Mouse (Mus musculus) brain, embryonic 18.5 days (tissue): Measurements from ENCODE around the gene Mt1.
"Not testable (repeated sequence)": the region's sequence is repeated elsewhere in the genome, so short reads cannot be mapped to it uniquely, and the experiment has no call there.

Experiments
- DNase-seq: peaks from one replicate; pipeline ENCODE4 v3.0.0-alpha.2; 2012; ENCODE audit warnings: low read depth, low spot score

Gene Mt1

DNA sequence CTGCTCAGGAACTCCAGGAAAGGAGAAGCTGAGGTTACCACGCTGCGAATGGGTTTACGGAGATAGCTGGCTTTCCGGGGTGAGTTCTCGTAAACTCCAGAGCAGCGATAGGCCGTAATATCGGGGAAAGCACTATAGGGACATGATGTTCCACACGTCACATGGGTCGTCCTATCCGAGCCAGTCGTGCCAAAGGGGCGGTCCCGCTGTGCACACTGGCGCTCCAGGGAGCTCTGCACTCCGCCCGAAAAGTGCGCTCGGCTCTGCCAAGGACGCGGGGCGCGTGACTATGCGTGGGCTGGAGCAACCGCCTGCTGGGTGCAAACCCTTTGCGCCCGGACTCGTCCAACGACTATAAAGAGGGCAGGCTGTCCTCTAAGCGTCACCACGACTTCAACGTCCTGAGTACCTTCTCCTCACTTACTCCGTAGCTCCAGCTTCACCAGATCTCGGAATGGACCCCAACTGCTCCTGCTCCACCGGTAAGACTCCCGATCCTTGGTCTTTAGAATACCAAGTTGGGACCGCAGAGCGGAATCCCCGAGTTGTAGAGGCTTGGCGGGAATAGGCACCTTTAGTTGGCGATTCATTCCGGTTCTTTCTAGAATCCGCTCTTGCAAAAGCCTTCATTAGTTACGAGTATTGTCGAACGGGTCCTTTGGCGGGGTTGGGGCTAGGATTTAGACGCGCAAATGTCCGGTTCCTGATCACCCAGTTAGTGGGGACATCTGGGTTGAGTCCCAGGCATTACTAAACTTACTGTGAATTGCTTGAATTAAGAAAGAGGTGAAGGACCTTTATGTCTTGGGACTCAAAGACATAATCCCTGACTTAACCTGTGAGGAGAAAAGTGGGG lies at the start of gene Mt1:
Gene Mt1 (plus strand): TSS at position 226 of the 856 bp plus-strand sequence.
- no peak for DNase-seq

DNA sequence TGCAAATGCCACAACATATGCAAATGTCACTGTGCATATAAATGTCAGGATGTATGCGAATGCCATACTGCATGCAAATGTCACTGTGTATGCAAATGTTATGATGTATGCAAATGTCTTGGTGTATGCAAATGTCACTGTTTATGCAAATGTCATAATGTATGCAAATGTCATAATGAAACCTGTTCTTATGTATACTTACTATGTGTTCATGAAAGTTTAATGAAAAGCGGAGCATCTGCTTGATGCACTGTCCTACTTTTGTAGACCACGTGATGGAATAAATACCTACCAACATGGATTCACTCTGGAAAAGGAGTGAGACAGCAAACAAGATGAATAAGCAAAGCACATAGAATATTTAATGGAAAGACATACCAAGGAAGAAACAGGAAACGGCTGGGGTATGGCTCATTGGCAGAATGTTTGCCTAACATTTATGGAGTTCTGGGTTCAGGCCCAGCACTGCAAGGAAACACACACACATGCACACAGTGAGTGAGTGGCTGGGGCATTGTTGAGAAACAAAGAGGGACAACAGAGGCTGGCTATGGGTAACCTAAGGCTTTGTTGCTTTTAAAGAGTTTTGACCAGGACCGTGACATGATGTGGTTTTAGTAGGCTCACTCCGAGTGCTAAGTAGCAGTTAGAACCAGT lies 49.6 kb upstream of the Mt1 start:
- peak; percentile 60 for DNase-seq

DNA sequence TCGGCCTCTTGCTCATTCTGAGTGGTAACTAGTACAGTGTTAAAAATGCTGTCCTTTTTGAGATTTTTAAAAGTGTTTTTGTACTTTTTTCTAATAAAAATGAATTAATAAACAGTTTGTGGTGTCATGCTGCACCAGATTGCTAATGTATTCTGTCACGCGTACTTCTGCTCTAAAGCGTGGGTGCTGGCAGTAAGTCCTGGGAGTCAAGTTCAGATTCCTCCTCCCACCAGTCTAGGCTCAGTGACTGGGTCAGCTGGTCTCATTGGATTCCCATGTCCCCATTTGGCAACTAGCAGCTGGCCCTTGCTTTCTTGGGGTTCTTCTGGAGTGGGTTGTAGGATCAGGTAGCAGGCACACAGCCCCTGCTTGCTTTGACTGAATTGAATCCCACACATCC lies 48.8 kb upstream of the Mt1 start:
- DNase-seq = no peak

DNA sequence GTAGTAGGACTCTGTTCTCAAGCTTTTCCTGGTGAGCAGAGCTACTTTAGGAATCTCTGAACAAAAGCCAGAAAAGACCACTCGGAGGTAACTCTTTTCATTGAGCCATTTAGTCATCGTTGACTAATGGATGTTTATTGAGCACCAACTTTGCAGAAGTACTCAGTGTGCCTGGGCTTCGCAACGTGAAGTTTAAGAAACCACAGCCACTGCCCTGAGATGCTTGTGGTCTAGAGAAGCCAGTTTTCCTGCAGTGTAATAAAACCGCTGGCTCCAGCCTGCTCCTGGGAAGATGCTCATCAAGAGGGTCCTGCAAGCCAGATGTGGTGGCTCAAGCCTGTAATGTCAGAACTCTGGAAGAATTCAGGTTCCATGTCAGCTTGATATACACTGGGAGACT lies 46.8 kb upstream of the Mt1 start:
- DNase-seq = no peak

DNA sequence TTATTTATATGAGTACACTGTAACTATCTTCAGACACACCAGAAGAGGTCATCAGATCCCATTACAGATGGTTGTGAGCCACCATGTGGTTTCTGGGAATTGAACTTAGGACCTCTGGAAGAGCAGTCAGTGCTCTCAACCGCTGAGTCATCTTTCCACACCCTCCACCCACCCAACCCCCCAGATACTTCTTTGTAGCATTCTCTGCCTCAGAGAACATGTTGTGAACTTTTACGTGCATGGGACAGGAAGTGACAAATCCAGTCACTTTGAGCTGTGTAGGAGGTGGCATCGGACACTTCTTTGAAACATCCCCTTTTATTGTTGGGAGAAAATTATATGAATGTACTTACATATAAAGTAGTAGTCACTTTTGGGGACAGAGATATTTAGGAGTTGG lies 44.3 kb upstream of the Mt1 start:
- DNase-seq = not testable (repeated sequence)

DNA sequence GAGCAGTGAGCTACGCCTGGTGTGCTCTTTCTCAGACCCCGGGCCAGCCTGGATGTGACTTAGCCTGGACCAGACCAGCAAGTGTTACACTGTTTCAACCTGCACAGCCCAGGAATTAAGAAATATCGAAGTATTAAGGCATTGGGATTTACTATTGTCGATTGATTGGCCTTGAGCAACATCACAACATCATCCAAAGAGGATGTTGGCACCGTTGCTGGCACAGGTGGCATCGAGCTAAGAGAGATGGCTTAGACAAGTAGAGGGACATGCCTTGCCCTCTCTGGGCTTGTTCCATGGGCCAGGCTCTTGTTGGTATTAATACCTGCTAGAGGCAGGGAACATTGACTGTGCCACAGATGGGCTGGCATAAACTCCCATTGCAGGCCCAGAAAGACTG lies 43.3 kb upstream of the Mt1 start:
- no peak for DNase-seq

DNA sequence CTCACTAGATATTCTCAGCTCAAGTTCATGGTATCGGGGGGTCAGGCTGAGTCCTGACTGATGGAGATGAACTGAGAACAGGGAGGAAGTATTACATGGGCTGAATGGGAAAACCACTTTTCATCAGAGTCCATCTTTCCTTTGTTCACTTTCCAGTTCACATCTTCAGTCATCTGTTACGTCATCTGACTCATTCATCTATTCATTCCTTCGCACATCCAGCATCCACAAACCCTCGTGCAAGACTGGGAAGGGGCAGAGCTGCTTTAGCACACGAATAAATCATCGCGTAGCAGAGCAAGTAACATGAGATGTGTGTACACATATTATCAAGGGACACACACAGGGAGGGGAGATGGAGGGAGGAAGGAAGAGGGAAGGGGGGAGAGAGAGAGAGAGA lies 42.7 kb upstream of the Mt1 start:
- no peak for DNase-seq

DNA sequence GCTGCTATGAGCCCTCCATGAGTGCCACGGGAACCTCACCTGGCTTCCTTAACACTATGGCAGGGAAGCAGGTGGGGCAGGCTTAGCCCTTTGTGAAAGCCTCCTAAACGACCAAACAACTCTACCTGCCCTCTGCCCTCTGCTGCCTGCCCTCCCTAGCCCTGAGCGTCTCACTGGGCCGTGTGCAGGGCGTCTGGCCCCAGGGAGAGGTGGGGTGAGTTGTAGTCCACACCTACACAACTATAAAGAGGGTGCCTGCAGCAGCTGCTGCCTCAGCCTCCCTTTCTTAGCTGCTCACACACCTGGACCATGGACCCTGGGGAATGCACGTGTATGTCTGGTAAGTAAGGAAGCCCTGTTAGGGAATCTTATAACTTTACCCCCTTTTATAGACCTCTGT lies 41.9 kb upstream of the Mt1 start, which contains the start of gene Mt4:
Gene Mt4 (plus strand): TSS at position 265 of the 400 bp plus-strand sequence.
- DNase-seq = no peak

DNA sequence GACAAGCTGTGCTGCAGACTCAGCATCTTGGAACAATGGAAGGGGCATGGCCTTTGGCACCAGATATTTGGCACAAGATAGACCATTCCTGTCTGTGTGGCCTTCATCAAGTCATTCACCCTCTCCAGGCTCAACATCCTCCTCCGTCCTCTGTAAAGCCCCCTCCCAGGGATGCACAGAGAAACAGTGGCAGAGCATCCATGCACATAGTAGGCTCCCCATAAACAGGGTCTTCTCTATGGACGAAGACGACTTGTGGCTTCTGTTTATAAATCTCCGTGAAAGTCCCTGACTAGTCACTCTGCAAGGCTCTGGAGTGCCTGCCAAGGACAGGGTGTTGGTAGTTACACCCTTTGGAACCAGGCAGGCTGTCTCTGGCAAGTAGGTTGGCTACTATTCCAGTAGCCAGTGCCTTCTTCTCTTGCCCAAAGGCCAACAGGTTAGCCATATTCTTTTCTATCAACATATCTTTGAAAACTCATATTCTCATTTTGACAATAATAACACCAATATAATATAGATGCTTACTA lies 38.6 kb upstream of the Mt1 start:
- no peak for DNase-seq

DNA sequence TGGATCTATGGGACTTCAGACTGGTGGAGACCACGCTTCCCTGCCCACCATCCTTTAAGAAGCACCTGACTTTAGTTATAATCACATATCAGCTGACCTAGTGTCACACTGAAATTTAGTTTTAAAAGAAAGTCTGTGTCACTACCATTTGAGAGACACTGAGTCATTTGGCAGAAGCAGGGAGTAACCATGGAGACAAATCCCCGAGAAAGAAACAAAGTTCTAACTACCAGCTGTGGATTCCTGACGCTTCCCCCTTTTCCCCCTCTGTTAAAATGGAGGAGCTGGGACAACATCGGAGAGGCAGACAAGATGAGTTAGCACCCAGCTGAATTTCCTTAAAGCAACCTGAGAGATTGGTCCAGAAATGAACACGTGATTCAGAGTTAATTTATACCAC lies 30.6 kb upstream of the Mt1 start:
- DNase-seq = no peak

DNA sequence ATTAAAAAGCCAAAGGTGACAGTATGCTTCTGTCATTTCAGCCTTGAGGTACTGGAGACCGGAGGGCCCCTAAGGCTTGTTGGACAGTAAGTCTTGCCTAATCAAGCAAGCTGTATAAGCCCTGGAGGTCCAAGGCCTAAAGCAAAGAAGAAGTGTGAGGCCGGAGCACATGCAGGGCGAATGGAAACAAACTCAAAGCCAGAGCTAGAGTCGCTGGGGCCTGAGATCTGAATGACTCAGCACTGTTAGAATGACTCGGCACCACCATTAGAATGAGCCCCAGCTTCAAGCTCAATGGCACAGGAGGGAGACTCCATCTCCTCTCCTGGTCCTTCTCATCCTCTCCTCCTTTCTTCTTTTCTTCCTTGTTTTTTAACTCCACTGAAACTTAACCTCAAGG lies 28.0 kb upstream of the Mt1 start:
- DNase-seq = no peak

DNA sequence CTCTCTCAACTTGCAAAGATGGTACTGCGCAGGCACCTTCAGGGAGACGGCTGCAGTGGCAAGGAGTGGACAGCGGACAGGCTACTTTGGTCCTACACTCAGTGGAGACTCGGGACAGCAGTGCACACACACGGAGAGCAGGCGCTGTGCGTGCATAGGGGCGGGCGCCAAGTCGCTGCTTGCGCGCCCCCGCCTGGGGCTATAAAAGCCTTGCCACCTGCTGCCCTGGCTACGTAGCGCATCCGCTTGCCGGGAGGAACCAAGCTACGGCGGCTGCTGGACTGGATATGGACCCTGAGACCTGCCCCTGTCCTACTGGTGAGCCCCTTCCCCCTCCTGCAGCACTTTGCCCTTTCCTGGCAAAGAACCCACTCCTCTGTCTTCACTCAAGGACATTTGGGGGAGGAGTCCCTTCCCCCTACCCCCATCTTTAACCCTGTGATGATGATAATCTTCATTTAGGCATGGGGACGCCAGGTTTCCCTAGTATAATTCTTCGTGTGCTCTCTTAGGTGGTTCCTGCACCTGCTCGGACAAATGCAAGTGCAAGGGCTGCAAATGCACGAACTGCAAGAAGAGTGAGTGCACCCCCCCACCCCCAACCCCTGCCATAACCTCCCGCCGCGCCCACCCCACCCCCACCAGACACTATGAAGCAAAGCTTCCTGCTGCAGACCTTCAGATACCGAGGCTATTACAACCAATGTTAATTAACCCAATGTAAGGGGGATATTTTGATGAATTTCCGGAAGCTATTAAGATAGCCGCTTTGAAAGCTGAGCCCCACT lies 26.2 kb upstream of the Mt1 start, which contains the start of gene Mt3:
Gene Mt3 (plus strand): TSS at position 95 of the 788 bp plus-strand sequence.
- DNase-seq = no peak

DNA sequence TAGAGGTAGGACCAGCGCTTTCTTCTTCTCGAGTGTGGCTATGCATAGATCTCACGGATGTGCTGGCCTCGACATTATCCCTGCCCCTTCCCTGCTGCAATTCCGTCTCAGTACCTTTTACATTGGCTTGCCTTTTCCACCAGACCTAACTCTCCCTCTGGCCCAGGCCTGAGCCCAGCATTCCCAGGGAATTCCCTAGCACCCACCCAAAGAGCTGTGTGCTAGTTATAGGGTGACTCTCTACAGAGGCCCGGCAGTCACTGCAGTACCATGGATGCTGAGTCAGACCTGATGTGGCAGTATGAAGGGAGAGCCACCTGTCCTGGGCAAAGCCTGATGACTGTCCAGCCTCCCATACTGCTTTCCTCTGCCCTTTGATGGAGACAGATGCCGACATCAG lies 25.4 kb upstream of the Mt1 start:
- no peak for DNase-seq

DNA sequence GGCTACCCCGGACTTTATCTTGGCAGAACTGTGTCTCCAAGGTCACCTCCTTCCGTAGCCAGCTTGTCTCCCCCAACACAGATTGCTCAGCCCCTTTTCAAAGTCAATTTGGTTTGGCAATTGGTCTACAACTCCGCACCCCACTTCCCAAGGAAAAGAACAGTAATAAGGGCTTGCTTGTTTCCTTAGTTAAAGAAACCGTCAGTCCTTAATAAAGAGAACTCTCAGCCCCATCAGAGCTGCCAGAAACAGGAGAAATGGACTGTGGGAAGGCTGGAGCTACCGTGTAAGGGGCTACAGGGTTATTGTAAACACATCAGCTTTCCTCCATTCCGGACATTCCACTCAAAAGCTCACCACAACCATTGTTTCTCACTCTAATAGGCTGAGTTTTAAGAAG lies 24.3 kb upstream of the Mt1 start:
- DNase-seq = no peak

DNA sequence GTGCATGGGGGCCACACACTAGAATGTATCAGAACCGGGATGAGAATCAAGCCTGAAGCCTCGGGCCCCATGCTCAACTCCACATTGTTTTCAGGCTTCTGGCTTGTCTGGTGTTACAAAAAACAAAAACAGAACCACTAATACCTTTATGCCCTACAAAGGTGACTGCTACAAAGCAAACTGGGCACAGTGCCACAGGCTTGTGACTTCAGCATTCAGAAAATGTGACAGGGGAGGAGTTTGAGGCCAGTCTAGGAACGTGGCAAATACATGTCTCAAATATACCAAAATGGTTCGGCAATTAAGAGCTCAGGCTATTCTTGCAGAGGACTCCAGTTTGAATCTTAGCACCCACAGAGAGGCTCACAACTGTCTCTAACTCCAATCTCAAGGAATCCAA lies 22.8 kb upstream of the Mt1 start:
- no peak for DNase-seq

DNA sequence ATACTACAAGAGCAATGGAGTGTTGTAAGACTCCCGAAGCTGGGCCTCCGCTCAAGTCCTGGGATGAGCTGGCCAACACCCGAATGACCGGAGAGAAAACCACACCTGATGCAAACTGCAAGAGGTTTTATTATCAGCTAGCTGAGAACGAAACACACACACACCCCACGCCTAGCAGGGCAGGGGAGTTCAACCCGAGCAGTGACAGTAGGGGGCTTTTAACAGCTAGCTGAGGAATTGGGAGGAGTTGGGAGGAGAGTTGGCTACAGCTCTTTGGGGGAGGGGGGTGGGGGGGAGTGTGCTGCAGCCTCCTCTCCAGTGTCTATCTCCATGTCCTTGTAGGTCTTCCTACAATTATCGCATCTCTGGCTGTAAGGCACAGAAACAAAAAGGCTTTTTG lies 13.1 kb upstream of the Mt1 start:
- not testable (repeated sequence) for DNase-seq

DNA sequence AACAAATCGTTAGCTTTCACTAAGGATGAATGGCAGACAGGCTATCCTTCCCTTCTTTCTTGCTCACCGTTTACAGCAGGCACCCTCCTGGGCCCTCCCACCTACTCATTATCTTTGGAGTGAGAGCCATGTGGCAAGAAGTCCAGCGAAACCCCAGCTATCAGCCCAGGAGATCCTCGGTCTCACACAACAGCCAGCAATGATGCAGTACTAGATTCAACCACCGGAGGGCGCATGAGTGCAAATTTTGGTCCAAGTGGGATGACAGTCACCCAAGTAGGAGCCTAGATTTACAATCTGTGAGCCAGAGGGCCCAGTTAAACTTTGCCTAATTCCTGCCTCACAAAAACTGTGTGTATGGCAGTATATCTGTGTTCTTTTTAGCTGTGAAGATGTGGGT lies 11.6 kb upstream of the Mt1 start:
- DNase-seq = no peak

DNA sequence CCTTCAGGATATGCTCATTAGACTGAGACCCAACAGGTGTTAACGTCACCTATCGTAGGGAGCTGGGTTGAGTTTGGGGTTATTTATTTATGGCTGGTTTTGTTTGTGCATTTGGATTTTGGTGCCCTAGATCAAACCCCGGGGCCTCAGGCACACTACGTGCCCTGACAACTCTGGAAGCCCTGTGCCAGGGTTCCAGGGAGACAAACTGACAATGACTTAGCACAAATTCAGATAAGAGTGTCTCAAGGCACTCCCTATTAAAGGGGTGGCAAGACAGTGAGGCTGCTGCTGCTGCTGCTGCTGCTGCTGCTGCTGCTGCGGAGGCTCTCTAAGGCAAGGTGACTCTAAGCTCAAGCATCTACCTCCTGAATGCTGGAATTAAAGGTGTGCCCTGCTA lies 9.3 kb upstream of the Mt1 start:
- DNase-seq = no peak

DNA sequence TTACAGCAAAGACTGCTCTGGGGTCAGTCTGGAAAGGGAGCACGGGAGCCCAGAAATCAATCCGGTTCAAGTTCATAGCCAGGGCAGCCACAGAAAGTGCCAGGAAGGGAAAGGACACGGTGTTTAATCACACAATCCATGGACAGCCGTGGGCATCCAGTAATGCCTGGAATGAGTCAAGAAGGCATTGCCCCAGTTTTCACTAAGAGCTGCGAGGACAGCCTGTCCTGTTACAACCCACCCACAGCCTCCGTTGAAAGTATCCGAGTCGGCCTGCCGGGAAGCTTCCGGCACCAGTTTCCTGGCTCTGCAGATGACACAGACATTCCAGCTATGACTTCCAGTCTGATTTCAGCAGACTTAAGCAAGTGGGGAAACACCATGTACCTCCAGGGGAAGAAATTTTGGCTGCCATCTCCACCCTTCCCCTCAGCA lies 7.5 kb upstream of the Mt1 start:
- no peak for DNase-seq

DNA sequence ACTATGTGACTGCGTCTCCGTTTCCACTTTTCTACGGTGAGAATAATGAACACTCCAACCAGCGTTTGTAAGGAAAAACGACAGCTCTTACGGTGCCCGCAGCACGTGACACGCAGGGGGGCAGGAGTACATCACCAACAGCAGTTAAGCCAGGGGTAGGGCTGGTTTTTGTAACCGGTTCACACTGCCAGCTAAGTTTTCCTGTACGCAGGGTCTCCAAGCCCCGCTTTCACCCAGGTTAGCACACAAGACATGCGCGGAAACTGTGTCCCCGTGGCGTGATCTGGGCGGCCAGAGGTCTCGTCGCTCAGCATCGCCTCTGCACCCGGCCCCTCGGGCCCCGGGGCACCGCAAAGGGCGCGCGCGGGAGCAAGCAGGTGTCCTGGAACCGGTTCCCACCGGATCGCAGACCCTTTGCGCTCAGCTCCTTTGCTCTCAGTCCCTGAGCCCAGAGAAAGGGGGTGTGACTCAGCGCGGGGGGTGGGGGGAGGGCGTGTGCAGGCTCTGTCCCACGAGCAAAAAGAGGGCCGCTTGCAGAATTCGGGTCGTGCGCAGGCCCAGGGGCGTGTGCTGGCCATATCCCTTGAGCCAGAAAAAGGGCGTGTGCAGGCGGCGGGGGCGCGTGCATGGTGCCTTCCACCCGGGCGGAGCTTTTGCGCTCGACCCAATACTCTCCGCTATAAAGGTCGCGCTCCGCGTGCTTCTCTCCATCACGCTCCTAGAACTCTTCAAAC lies 6.6 kb upstream of the Mt1 start, which contains the start of gene Mt2:
Gene Mt2 (plus strand): TSS at position 590 of the 734 bp plus-strand sequence.
- DNase-seq = no peak
